Mouse (Mus musculus) cerebellum, adult 18-20 months (tissue): ENCODE measurements around the gene Sall4.
A peak's percentile ranks its signal among the peaks of the same experiment; 100 is the strongest.

Experiments used
- DNase-seq, 2 experiments: peaks; one replicate each; pipeline ENCODE4 v3.0.0; 2021

Gene Sall4

DNA sequence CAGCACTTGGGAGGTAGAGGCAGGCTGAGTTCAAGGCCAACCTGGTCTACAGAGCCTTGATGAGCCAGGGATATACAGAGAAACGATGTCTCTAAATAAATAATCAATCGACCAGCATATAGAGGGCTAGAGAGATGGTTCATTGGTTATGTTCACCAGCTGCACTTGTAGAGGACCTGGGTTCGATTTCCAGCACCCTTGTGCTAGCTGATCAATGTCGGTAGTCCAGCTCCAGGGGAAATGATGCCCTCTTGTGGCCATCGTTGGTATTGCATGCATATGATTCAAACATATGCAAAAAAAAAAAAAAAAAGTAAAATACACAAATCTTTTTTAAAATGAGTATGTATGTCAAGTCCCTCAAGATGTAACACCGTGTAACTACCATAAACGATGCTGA, 25.1 kb downstream of the Sall4 start:
- peak; percentile 71 to 82 for DNase-seq

GRCm38 (mm10) chr2:168742059-168742627, 25.6 kb downstream of the Sall4 start, which contains the start of gene Atp9a:
Gene Atp9a (minus strand): TSS chr2:168742409.
- peak; percentile 87 to 88 for DNase-seq

DNA sequence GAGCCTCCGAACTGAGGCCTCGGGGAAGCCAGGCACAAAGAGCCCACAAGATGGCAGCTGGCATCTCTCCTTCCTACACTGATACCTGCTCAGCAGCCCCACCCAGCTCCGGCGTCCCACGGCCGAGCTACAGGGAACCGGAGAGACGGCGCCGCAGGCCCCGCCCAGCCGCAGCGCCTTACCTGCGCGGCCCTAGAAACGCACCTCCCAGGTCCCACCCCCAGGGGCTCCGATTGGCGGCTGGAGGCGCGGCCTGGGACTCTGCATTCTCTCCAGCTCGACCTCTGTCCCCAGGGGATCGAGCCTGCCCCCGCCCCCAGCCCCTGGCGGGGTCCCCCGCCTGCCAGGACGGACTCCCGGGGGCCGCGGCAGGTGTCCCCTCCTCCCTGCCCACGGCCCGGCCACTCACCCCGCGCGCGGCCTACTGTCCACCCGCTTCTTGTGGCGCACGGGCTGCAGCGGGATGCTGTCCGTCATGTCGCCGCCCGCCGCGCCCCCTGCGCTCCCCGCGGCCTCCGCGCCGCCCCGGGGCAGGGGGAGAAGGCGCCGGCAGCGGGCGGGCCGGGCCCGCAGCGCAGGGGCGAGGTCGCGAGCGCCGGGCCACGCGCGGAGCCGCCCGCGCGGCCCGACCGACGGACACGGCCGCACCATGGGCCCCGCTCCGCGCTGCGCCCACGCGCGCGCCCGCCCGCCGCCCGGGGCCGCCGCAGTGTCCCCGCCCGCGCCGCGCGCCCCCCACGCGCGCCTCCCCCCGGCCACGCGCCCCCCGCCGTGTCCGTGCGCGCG, 26.3 kb downstream of the Sall4 start:
- peak; percentile 88 to 89 for DNase-seq

DNA sequence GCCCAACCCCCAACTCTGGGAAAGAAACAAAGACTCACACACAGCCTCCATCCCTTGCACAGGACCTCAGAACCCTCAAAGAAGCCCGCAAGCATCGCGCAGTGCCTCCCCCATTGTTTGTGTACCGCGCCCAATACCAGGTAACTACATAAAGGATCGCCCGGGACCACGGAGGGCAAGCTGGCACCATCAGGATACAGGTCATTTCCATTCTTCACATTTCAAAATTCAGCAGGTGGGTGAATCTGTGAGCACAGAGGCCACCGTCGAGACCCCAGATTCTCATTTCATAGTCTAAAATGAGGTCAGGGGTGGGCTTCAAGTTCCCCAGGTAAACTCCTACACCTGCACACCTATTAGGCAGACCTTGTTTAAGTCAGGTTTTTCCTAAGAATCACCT, 27.2 kb downstream of the Sall4 start:
- DNase-seq = no peak

DNA sequence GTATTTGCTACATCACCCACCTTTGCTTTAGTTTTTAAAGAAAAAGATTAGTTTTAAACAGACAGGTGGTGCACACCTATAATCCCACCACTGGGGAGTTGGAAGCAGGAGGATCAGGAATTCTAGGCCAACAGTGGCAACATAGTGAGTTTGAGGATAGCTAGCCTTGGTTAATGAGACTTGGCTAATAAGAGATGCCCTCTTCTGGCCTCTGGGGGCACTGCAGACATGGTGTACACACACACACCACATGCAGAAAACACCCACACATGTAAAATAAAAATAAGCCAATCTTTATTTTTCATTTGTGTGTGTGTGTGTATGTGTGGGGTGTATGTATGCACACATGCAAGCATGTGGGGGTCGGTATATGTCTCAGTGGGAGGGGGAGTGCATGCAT, 28.9 kb downstream of the Sall4 start:
- DNase-seq = no peak

DNA sequence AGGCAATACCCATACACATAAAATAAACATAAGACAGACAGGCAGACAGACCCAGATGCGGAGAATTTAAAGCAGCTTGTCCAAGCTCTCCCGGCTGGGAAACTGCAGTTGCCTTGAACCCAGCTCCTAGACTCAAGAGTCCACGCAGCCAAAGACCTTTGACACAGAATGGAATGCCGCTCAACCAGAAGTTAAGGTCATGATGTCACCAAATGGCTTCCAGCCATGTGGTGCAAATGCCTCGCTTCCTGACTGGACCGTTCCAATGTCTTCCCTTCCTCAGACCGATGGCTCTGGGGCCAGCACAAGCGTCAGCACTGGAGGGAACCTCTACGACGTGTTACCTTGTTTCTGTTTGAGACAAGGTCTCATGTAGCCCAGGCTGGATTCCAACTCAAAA, 29.9 kb downstream of the Sall4 start:
- DNase-seq = no peak

DNA sequence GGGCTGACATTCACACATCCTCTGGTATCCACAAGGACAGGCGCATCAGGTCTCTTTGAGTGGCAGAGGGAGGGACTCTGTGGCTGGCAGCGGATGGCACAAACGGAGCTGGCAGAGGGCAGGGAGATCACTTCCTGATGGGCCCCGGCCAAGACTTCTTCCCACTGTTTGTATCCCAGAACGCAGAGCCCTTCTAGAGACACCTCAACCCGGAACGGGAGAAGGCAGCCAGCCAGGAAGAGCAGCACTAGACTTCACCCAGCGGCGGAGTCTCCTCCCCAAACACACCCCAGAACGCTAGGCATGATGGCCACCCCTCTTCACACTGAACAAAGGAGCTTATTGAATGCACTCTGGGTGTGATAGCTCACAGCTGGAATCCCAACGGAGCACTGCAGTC, 33.7 kb downstream of the Sall4 start:
- peak; percentile 84 to 85 for DNase-seq

- DNase-seq = no peak
Observed at GRCm38 (mm10) chr2:168731258-168731657, 36.5 kb downstream of the Sall4 start.

DNA sequence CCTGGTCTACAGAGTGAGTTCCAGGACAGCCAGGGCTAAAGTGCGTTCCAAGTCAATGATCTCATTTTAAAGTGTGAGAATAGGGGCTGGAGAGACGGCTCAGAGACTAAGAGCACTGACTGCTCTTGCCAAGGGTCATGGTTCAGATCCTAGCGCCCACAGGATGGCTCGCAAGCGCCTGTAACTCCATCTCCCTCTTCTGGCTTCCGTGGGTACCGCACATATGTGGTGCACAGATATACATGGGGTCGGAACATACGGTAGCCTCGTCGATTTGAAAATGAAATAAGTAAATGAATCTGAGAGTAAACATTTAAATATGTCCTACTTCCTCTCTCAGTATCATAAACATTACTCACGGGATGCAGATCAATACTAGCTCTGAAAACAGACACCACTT, 38.0 kb downstream of the Sall4 start:
- DNase-seq = no peak

DNA sequence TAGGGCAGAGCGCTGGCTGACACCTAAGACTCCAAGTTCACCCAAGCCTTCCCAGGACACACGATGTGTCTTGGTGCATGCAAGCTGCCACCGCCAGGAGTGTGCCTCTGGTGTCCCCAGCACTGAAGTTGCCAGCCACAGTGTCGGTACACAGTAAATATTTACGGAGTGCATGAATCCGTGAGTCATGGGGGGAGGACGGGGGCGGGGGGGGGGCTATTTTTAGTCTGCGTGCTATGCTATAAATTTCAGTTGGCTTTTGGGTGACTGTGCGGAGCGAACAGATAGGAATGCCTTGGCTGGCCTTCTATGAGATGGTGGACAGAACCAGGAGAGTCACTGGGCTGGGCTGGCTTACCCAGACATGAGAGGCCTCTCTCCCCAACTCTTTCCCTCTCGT, 39.7 kb downstream of the Sall4 start:
- no peak for DNase-seq

DNA sequence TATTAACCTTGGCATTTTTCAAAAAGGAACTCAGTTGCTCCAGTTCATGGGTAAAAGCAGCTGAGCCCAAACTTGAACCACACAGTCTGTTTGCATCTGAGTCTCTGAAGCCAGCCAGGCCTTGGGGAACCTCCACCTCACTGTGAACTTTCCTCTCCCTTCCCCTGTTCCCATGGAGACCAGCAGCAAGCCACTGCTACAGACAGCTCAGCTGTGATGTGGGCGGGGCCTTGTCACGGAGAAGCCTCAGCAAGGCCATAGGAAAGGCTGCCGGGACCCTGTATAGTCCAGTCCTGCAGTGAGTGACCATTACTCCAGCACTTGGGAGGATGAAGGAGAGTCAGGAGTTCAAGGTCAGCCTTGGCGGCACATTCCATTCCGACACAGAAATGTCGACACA, 41.7 kb downstream of the Sall4 start:
- DNase-seq = no peak

GRCm38 (mm10) chr2:168721313-168721712, 46.4 kb downstream of the Sall4 start:
- peak; percentile 60 to 61 for DNase-seq

DNA sequence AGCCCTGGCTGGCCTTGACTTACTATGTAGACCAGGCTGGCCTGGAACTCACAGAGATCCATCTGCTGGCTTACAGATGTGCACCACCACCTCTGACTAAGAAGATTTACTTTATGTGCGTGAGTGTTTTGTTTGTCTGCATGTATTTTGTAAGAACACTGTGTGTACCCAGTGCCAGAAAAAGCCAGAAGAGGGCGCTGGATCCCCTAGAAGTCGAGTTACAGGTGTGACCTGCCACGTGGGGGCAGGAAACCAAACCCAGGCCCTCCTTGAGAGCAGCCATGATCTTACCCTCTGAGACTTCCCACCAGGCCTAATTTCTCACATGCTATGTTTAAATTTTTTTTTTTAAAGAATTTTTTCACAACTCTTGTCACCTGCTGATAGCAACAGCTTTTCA, 48.0 kb downstream of the Sall4 start:
- DNase-seq = no peak

DNA sequence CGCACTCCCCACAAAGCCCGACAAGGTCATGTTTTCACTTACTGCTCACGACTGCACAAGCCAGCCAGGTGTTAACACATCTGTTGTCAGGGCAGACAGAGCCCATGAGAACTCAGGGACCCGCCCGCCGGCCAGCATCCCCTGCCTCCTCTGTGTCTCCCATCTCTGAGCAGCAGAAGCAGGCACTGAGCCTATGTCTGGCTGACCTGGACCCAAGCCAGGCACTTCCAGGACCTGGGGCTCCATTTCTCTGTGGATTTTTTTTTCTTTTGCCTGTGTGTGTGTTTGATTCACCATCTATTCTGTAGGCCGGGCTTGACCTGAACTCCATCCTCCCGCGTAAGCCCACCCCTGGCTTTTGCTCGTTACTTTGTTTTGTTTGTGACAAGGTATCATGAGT, 49.0 kb downstream of the Sall4 start:
- peak; percentile 63 to 66 for DNase-seq

GRCm38 (mm10) chr2:168718267-168718666, 49.5 kb downstream of the Sall4 start:
- no peak for DNase-seq

- DNase-seq = peak; percentile 53 to 55
Observed at GRCm38 (mm10) chr2:168712199-168713176, 55.3 kb downstream of the Sall4 start.

DNA sequence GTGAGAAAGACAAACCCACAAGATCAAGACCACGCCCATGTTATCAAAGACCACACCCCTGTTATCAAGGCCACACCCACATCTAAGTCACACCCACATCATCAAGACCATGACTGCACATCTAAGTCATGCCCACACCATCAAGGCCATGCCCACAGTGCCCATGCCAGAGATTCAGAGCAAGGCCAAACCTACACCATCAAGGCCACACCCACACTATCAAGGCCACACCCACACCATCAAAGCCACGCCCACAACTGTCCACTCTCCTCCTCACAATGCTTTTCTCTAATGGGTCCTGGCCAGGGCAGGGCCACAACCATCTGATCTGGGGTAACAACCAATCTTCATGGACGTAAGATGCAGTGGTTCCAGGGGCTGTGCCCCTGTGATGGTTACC, 56.8 kb downstream of the Sall4 start:
- DNase-seq = no peak

GRCm38 (mm10) chr2:168707766-168708165, 60.0 kb downstream of the Sall4 start:
- no peak for DNase-seq

GRCm38 (mm10) chr2:168702266-168702665, 65.5 kb downstream of the Sall4 start:
- peak; percentile 46 to 48 for DNase-seq
